Mouse (Mus musculus): ENCODE results near the gene Brf1.

Brf1 gene

DNA sequence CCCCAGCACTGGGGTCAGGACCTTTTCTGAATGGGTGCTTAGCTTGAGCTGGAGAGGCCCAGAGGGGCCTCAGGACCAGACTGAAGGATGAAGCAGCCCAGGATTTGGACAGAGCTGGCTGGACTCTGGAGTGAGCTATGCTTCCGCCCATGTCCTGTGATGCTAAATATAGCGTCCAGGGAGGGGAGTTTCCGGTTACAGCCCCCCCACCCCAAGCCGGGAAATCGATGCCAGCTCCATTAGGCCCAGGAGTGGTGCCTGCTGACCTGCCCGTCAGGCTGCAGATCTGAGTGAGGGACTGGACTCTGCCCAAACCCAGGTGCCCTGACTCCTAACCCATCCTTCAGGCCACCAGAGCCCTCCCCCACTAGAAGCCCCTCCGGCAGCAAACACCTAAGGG, 67.9 kb downstream of the Brf1 start:
- no peak for DNase-seq

DNA sequence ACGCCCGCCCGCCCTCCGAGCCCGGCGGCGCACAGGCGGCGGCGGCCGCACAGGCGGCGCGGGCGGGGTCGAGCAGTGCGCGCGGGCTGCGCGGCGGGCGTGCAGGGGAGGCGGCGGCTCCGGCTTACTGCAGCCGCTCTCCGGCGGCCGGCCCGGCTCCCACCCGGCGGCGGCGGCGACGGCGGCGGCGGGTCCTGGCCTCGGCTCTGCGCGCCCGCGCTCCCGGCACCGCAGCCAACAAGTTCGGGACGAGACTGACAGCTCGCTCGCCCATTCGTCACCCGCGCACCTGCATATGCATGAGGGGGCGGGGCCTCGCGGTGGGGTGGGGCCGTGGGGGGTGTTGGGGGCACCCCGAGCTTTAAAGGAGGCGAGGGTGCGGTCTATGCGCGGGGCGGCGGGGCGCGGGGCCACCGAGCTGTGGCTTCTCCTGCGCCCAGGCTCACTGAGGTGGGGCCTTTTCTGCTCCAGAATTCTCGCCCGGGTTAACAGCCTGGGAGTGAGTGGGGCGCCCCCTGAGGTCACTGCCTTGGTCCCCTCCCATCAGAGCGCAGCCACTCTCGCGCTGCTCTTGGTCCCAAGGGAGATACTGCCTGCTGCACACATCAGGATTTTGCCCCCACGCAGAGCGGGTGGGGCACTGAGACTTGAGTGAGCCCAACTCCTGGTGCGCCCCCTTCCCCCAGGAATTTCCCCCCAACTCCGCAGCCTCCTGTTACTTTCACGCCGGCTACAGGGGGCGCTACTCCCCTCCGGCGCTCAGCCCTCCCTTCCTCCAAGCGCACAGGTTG, 70.7 kb downstream of the Brf1 start, which contains the start of gene Jag2:
TSS of gene Jag2 (minus strand) at position 215 of the 791 bp plus-strand sequence.
- peak; percentile 41 for DNase-seq

DNA sequence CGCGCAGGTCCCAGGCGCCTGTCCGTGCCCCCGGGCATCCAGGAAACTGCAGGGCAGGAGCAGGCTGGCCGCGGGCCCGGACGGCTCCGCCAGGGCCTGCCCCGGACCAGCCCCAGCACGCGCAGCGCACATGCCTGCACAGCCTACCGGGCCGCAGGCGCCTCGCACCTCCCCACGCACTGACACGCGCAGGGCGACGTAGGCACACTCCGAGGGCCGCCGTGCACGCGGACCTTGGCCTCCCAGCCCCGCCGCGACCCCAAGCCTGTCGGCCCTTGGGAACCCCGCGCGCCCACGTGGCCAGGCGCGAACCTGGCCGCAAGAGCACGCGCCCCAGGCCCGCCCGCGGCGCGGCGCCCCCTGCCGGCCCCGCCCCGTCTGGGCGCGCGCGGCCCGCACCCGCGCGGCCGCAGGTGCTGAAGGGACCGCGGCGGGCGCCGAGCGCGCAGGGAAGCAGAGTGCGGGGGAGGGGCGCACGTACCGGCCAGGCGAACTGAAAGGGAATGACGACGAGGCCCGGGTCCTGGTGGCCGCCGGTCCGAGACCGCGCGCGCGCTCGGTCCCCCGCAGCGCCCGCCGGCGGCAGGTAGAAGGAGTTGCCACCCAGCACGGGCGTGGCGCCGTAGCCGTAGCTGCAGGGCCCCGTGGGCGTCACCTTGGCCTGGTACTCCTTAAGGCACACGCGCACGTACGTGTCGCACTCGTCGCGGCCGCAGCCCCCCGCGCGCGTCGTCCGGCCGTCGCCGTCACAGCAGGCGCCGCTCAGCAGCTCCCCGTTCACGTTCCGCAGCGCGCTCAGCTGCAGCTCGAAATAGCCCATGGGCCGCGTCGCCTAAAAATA, 71.9 kb downstream of the Brf1 start:
- DNase-seq: no peak

DNA sequence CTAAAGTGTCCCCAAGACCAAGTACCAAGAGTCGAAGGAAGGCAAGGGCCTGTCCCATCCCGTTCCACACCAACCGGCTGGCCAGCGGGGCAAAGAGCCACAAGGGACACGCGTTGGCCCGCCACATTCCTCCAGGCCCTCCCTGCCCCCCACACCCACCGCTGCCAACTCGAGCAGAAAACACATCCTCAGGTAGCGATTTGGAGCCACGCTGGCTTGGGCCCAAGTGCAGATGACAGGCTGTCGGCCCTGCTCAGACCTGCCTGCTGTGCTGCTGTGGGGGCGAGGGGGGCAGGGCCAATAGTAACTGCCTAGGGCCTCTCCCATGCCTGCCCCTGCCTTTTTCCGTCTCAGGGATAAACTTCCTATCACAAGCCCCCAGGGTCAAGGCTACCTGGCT, 73.2 kb downstream of the Brf1 start:
- DNase-seq: no peak

DNA sequence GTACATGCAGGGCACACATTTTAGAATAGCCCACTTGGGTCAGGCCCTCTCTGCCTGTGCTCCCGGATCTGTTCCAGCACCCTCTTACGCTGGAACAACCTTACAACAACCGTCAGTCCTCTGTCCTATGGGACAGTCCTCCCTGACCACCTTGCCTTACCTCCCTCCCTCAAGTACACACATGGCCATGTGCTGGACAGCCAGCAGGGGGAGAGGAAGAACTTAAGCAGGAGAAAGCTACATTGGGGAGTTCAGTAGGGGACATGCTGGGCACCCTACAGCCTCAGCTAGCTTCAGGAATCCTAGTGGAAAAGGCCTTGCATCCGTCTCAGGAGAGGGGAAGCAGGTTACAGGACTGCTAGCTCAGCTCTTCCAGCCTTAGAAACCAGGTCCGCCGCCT, 74.6 kb downstream of the Brf1 start:
- DNase-seq: no peak

DNA sequence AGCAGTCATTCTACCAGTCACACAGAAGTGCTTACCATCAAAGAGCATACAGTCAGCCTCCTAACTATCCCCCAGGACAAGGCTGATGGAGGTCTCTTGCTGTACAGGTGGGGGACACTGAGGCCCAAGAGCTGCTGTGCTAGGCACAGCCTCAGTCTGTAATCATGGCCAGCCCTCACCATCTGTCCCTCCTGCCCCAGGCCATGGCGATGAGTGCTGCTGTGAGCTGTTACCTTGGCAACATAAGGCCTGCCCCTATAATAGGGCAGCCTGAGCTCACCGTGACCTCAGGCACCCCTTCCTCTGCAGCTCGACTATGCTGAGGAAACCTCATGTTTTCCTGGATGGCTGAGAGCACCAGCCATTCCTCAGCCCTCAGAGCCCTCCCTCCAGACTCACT, 78.0 kb downstream of the Brf1 start:
- DNase-seq: no peak

DNA sequence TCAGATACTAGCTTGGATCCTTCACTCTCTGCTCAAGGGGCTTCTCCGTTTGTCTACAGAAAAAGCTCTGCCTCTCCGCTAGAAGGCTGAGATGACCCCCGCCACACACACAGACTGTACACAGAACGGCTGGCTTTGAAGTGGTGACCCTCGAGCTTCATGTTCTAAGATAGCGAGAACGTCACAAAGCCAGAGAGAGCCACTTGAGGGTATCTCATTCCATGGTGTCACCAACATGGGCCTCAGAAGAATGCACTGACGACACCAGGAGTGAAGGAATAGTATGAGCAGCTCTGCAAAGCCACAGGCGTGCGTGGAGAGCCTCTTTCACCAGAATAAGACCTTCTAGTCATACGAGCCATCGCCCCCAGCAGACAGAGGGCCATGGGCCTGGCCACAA, 79.0 kb downstream of the Brf1 start:
- no peak for DNase-seq

DNA sequence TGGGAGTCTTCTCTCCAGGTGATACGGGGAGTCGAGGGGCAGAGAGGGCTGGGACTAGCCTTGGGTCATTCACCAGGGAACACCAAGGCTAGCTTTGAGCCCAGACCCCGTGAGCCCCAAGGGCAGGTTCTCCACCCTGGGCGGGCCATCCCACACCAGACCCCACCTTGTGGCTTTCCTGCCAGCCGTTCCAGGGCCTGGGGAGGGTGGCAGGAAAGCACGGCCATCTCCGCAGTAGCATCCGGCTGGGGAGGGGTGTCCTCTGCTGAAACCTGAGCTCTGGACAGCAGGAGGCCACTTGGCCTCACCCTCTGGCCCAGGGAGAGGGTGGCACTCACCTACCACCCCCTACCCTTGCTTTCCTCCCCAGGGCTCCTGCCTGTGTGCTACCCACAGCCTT, 82.6 kb downstream of the Brf1 start:
- no peak for DNase-seq

DNA sequence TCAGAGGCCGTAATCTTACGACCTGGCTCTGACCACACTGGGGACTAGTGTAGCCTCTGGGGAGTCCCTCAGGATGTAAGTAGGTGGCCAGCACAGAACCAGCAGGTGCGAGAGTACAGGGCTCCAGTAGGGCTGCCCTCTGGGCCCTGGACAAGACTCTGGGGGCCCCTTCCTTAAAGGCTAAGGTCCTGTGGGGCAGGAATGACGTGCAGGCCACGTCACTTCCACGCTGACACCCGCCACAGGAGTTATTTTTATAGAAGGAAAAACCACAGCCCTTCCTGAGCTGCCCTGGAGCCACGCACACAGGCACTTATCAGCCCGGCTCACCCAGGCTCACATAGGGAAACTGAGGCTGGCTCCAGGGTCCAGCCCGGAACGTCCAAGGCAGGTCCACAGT, 83.0 kb downstream of the Brf1 start:
- DNase-seq: no peak

DNA sequence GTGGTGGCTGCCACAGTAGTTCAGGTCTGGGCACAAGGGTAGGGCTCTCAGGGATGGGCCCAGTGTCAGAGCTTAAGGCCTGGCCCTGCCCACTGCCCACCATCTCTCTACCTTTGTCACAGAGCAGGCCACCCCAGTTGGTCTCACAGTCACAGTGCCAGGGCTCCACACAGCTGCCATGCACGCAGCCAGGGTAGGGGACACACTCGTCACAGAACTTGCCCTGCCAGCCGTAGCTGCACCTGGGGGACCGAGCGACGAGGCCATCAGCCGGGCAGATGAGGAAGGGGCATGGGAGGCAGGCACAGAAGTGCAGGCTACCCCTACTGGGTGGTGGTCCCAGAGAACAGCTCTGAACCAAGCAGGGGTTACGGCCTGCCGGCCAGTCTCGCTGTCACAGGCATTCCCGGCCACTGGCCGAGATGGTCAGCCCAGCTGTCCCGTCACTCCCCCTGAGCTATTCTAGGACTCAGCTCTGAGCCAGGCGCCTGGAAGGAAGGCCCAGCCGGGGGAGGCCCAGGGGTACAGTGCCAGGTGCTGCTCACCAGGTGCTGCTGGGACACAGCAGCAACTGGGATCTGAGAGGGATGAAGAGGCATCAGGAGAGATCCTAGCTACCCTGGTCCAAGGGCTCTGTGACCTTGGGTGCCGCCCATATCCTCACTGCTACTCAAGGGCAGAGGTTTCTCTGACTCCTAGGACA, 83.7 kb downstream of the Brf1 start:
- DNase-seq: no peak

DNA sequence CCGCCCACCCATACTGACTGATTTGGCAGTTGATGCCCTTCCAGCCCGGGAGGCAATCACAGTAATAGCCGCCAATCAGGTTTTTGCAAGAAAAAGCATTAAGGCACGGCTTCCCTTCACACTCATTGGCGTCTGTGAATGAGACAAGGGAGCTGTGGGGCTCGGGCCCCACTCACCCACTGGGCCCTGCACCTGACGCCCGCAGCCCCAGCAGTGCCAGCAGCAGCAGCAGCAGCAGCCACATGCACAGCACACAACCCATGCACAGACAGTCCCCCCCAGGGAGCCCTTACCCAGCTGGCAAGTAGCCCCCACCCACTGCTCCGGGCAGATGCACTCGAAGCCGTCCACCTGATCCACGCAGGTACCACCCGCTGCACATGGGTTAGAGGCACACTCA, 84.9 kb downstream of the Brf1 start:
- no peak for DNase-seq

DNA sequence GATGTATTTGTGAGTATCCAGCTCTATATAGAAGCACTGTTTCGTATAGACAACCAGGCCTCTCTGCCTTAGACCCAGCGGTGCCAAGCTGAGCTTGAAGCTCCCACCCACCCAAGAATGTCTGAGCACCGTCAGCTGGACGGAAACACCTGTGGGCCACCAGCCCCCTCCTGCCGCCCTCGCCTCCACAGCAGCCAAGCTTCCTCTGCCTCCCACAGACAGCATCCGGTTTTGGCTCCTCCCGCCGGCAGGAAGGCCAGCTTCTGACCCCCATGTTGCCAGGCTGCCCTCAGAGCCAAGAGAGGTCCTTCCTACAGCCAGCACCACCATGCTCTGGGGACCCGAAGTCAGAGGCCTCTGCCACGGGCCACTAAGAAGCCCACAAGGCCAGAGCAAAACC, 86.0 kb downstream of the Brf1 start:
- no peak for DNase-seq

DNA sequence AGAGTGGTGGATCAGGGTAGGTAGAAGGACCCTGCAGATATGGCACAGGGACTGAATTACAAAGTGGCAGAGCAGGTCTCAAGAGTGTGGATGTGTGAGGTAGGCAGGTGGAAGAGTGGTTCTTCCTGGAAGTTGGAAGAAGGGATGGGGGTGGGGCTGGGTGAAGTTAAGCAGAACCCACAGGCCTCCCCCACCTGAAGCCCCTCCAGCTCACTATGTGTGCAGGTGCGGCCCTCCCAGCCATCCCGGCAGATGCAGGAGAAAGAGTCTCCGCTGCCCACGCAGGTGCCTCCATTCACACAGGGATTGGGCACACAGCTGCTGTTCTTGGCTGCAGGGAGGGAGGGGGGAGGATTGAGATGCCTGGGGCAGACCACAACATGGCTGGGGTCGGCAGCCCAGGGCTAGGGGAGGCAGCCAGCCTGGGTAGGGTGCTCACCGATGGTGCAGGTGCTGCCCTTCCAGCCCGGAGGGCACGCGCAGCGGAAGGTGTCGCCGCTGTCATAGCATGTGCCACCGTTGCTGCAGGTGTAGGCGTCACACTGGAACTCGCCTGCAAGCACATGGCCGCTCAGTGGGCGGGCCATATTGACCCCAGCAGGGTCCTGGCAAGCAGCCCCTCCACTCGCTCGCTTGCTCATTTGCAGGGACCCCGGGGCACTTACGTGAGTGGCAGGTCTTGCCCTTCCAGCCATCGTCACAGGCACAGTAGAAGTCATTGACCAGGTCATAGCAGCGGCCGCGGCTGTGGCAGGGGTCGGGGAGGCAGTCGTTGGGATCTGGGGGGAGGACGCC, 87.4 kb downstream of the Brf1 start:
- DNase-seq: peak; percentile 44

DNA sequence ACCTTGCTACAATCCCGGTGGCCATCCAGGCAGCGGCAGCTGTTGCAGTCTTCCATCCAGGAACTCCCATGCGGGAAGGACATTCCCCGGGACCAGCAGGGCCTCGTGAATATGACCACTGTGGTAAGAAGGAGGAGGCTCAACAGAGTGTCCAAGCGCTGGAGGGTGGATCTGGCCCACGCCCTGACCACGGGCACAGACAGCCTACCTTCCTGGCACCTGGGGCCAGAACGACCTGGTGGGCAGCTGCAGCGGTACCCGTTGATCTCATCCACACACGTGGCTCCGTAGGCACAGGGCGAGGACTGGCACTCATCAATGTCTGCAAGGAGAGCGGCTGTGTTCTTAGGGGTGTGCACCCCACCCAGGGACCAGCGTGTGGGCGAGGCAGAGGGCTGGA, 88.8 kb downstream of the Brf1 start:
- DNase-seq: no peak

Measured in cerebellum, adult 9-10 months (tissue).